Mouse (Mus musculus) small intestine, adult 2 months (tissue): Measurements from ENCODE around the gene Asb2. TPM values are rescaled to one million over a fixed set of nuclear protein-coding genes. Genes with fewer than 3 reads are reported as not detected.

Experiments used
- H3K27ac ChIP-seq: fragments of 200-500 bp; 2 replicates; pipeline ENCODE4 v1.5.1; 2012; ENCODE audit warnings: low read depth, low read length, control low read depth, inconsistent platforms; ENCODE audit not compliant: insufficient read depth
- H3K27me3 ChIP-seq: fragments of 200-500 bp; 2 replicates; pipeline ENCODE4 v1.6.1; 2012; ENCODE audit warnings: mild to moderate bottlenecking, moderate library complexity, low read length, inconsistent platforms; ENCODE audit not compliant: control insufficient read depth, insufficient read depth
- H3K36me3 ChIP-seq: fragments of 200-500 bp; 2 replicates; pipeline ENCODE4 v1.6.1; 2012; ENCODE audit warnings: mild to moderate bottlenecking, low read length, control low read depth, inconsistent platforms; ENCODE audit not compliant: control insufficient read depth, insufficient read depth
- H3K4me1 ChIP-seq: fragments of 200-500 bp; 2 replicates; pipeline ENCODE4 v1.6.1; 2012; ENCODE audit warnings: low read length, inconsistent platforms, mixed read lengths; ENCODE audit not compliant: control insufficient read depth, insufficient read depth, insufficient read length
- H3K4me3 ChIP-seq: fragments of 200-500 bp; 2 replicates; pipeline ENCODE4 v1.5.1; 2012; ENCODE audit warnings: low read depth, mild to moderate bottlenecking, control low read depth, inconsistent platforms, low read length, moderate library complexity
- CTCF ChIP-seq: fragments of 200-500 bp; IDR thresholded peaks from 2 replicates; pipeline ENCODE4 v1.5.1; 2012; ENCODE audit warnings: low read depth, mild to moderate bottlenecking, control low read depth, inconsistent platforms, low read length, moderate library complexity, mixed read lengths; ENCODE audit not compliant: insufficient replicate concordance, insufficient read length; ENCODE audit errors: extremely low read depth
- POLR2A ChIP-seq: fragments of 200-500 bp; IDR thresholded peaks from 2 replicates; pipeline ENCODE4 v1.6.1; 2012; ENCODE audit warnings: low read depth, mild to moderate bottlenecking, control low read depth, inconsistent platforms, low read length, moderate library complexity
- WGBS: fragments of 180-500 bp; shearing (Covaris S2); methylation state at CpG from one replicate; pipeline ENCODE4 v1.1.7; 2018; 5-methylcytosine and 5-hydroxymethylcytosine counted together
- polyA plus RNA-seq: library from polyadenylated mRNA; depleted of rRNA; stranded (reverse); fragments of >200 nt; gene quantifications from 2 replicates; pipeline ENCODE4 v1.2.3, GENCODE M21; 2012

Gene Asb2
- polyA plus RNA-seq, 1 experiment, result 106 TPM

- H3K4me1 ChIP-seq, result peaks cover 12% of the 10 kb centered on the region
- 87% methylated on average over 15 of the region's 15 CpGs for WGBS
- H3K36me3 ChIP-seq, result peaks cover 4% of the 10 kb centered on the region; the same call in 1 of the 2 replicates
- TF ChIP-seq CTCF, result no peak
- no peaks in the 10 kb centered on the region for H3K27me3 ChIP-seq
- peak overlapping the region; percentile 52 for H3K27ac ChIP-seq
- H3K4me3 ChIP-seq, result no peak overlapping the region
Measured at GRCm38 (mm10) chr12:103333426-103333825, 22.4 kb downstream of the Asb2 start.

GRCm38 (mm10) chr12:103332879-103333278, 22.9 kb downstream of the Asb2 start:
- WGBS, result 62% methylated on average over 2 of the region's 2 CpGs
- no peak overlapping the region for H3K4me3 ChIP-seq
- H3K27ac ChIP-seq, result peak overlapping the region; percentile 52; the same call in 1 of the 2 replicates
- peaks cover 12% of the 10 kb centered on the region for H3K4me1 ChIP-seq
- H3K36me3 ChIP-seq, result peaks cover 4% of the 10 kb centered on the region; the same call in 1 of the 2 replicates
- no peak for TF ChIP-seq CTCF
- H3K27me3 ChIP-seq, result no peaks in the 10 kb centered on the region

- peaks cover 4% of the 10 kb centered on the region; the same call in 1 of the 2 replicates for H3K36me3 ChIP-seq
- H3K27ac ChIP-seq, result peak overlapping the region; percentile 60; the same call in 1 of the 2 replicates
- no peaks in the 10 kb centered on the region for H3K27me3 ChIP-seq
- peaks cover 12% of the 10 kb centered on the region for H3K4me1 ChIP-seq
- 50% methylated on average over 4 of the region's 4 CpGs for WGBS
- TF ChIP-seq CTCF, result no peak
- no peak for TF ChIP-seq POLR2A
- H3K4me3 ChIP-seq, result no peak overlapping the region
Measured at GRCm38 (mm10) chr12:103331491-103331890, 24.3 kb downstream of the Asb2 start.

- Histone ChIP-seq H3K4me3 (no peak overlapping the region), H3K27me3 (no peaks in the 10 kb centered on the region), H3K4me1 (peaks cover 18% of the 10 kb centered on the region), H3K36me3 (no peaks in the 10 kb centered on the region), H3K27ac (no peak overlapping the region)
- WGBS, result 47% methylated on average over 7 of the region's 7 CpGs
- TF ChIP-seq CTCF (no peak), POLR2A (no peak)
Measured at GRCm38 (mm10) chr12:103328448-103329191, 27.2 kb downstream of the Asb2 start.

- Histone ChIP-seq H3K4me3 (no peak overlapping the region), H3K27me3 (no peaks in the 10 kb centered on the region), H3K36me3 (no peaks in the 10 kb centered on the region), H3K27ac (no peak overlapping the region), H3K4me1 (peaks cover 13% of the 10 kb centered on the region)
- 36% methylated on average over 7 of the region's 7 CpGs for WGBS
- TF ChIP-seq POLR2A, result no peak
- TF ChIP-seq CTCF, result no peak
Measured at GRCm38 (mm10) chr12:103327107-103327506, 28.7 kb downstream of the Asb2 start.

- Histone ChIP-seq H3K27me3 (no peaks in the 10 kb centered on the region), H3K36me3 (no peaks in the 10 kb centered on the region), H3K27ac (no peak overlapping the region), H3K4me3 (no peak overlapping the region), H3K4me1 (peaks cover 12% of the 10 kb centered on the region)
- WGBS, result 77% methylated on average over 4 of the region's 4 CpGs
- TF ChIP-seq POLR2A (no peak), CTCF (no peak)
Measured at GRCm38 (mm10) chr12:103326569-103326968, 29.2 kb downstream of the Asb2 start.

- no peaks in the 10 kb centered on the region for H3K27me3 ChIP-seq
- H3K4me3 ChIP-seq, result peak overlapping the region; percentile 22; the same call in 1 of the 2 replicates
- no peaks in the 10 kb centered on the region for H3K36me3 ChIP-seq
- no peak overlapping the region for H3K27ac ChIP-seq
- H3K4me1 ChIP-seq, result peaks cover 12% of the 10 kb centered on the region
- TF ChIP-seq POLR2A (no peak), CTCF (peak; percentile 85)
- WGBS, result 11% methylated on average over 60 of the region's 60 CpGs
Measured at GRCm38 (mm10) chr12:103325156-103325857, 30.5 kb downstream of the Asb2 start.
